Comparison of ENCODE assay signal across 30 mouse cellular contexts in genomic region chr10:118616031-118616615, GRCm38 (mm10).
DNase-seq lines count a peak whose midpoint lies in the region; ATAC-seq and TF ChIP-seq lines count a peak whose summit lies in the region.
"Had no signal": no experiment of that assay in that cellular context is flagged by ENCODE, and none has a peak within 500 bp of the region (broad histone marks: within the 10 kb centered on the region; RNA-seq: fewer than 3 reads in every experiment).

No protein-coding gene starts in this region.

- no peak for TF ChIP-seq CTCF in thymus, adult 2 months (IDR thresholded peaks at IDR 0.05; ENCODE audit: borderline replicate concordance, control insufficient read depth, extremely low read depth, insufficient read depth, low read length, poor library complexity)
- TF ChIP-seq CTCF in stomach, postnatal 0 days (IDR thresholded peaks at IDR 0.05; ENCODE audit: low read depth) = no peak

- no peak overlapping the region for H3K27ac ChIP-seq in kidney, embryonic 15.5 days
- no peak overlapping the region for H3K27ac ChIP-seq in thymus, adult 2 months (ENCODE audit: control insufficient read depth, insufficient read depth, low read length)
- H3K27ac ChIP-seq in stomach, postnatal 0 days (replicated peaks) = no peak overlapping the region
- H3K27ac ChIP-seq: embryonic facial prominence, embryonic 12.5 days; embryonic facial prominence, embryonic 15.5 days; gastrocnemius, adult 2 months; heart, adult 2 months; heart, embryonic 10.5 days; hindbrain, embryonic 10.5 days; hindbrain, embryonic 13.5 days had no signal

- no peak for TF ChIP-seq POLR2A in thymus, adult 2 months (IDR thresholded peaks at IDR 0.05; ENCODE audit: control insufficient read depth, extremely low read depth, insufficient read depth, low read length, poor library complexity)

- ATAC-seq in kidney, embryonic 15.5 days (replicated peaks; ENCODE audit: low FRiP score) = 0 out of 2 replicates have a peak, but pooled peaks have one; percentile 25
- ATAC-seq in stomach, postnatal 0 days (ENCODE audit: low FRiP score, low TSS enrichment) = no peak
- ATAC-seq: forebrain, embryonic 14.5 days; forebrain, postnatal 0 days; hindbrain, embryonic 16.5 days; Patski had no signal

- H3K4me2 ChIP-seq in kidney, embryonic 15.5 days = no peak overlapping the region
- H3K4me2 ChIP-seq in stomach, postnatal 0 days (replicated peaks; ENCODE audit: low read depth) = no peak overlapping the region
- H3K4me2 ChIP-seq: embryonic facial prominence, embryonic 12.5 days; embryonic facial prominence, embryonic 15.5 days; hindbrain, embryonic 13.5 days had no signal

- WGBS in kidney, embryonic 15.5 days = 81% methylated on average over 5 of the region's 5 CpGs
- 97% methylated on average over 5 of the region's 5 CpGs for WGBS in thymus, adult 2 months
- 74% methylated on average over 5 of the region's 5 CpGs for WGBS in stomach, postnatal 0 days

- no peak overlapping the region for H3K4me3 ChIP-seq in kidney, embryonic 15.5 days (replicated peaks)
- H3K4me3 ChIP-seq in thymus, adult 2 months (ENCODE audit: control insufficient read depth, insufficient read depth, low read length) = no peak overlapping the region
- H3K4me3 ChIP-seq in stomach, postnatal 0 days (ENCODE audit: low read depth, low read length) = no peak overlapping the region
- H3K4me3 ChIP-seq: embryonic facial prominence, embryonic 12.5 days; embryonic facial prominence, embryonic 15.5 days; gastrocnemius, adult 2 months; heart, adult 2 months; heart, embryonic 10.5 days; hindbrain, embryonic 10.5 days; hindbrain, embryonic 13.5 days had no signal

- H3K36me3 ChIP-seq in kidney, embryonic 15.5 days = no peaks in the 10 kb centered on the region
- no peaks in the 10 kb centered on the region for H3K36me3 ChIP-seq in thymus, adult 2 months (ENCODE audit: control insufficient read depth, insufficient read depth, low read length)
- H3K36me3 ChIP-seq in stomach, postnatal 0 days (ENCODE audit: control insufficient read depth, insufficient read depth, low read length) = no peaks in the 10 kb centered on the region
- H3K36me3 ChIP-seq: embryonic facial prominence, embryonic 12.5 days; embryonic facial prominence, embryonic 15.5 days; G1E; heart, embryonic 10.5 days; hindbrain, embryonic 10.5 days; hindbrain, embryonic 13.5 days had no signal

- no peaks in the 10 kb centered on the region for H3K27me3 ChIP-seq in kidney, embryonic 15.5 days
- H3K27me3 ChIP-seq in thymus, adult 2 months (ENCODE audit: control insufficient read depth, insufficient read depth, low read length) = no peaks in the 10 kb centered on the region
- H3K27me3 ChIP-seq in stomach, postnatal 0 days (ENCODE audit: control insufficient read depth, insufficient read depth, low read length) = no peaks in the 10 kb centered on the region
- H3K27me3 ChIP-seq: CH12.LX; embryonic facial prominence, embryonic 12.5 days; embryonic facial prominence, embryonic 15.5 days; hindbrain, embryonic 13.5 days; Patski had no signal

- no peaks in the 10 kb centered on the region for H3K4me1 ChIP-seq in kidney, embryonic 15.5 days
- no peaks in the 10 kb centered on the region for H3K4me1 ChIP-seq in thymus, adult 2 months (replicated peaks; ENCODE audit: control insufficient read depth, insufficient read depth, low read length)
- H3K4me1 ChIP-seq in stomach, postnatal 0 days (replicated peaks; ENCODE audit: control insufficient read depth, insufficient read depth) = no peaks in the 10 kb centered on the region
- H3K4me1 ChIP-seq: embryonic facial prominence, embryonic 12.5 days; embryonic facial prominence, embryonic 15.5 days; heart, embryonic 10.5 days; hindbrain, embryonic 10.5 days; hindbrain, embryonic 13.5 days had no signal

- no peak overlapping the region for H3K9ac ChIP-seq in kidney, embryonic 15.5 days
- no peak overlapping the region for H3K9ac ChIP-seq in stomach, postnatal 0 days (ENCODE audit: low read length)
- H3K9ac ChIP-seq: embryonic facial prominence, embryonic 12.5 days; embryonic facial prominence, embryonic 15.5 days; forebrain, postnatal 0 days; hindbrain, embryonic 13.5 days had no signal

- TF ChIP-seq EP300 in stomach, postnatal 0 days (optimal IDR thresholded peaks at IDR 0.05) = no peak

- intact Hi-C loops in heart, postnatal 25 days (cut with DNase I) = no loop called here

- DNase-seq in heart, adult 11 months = peak; percentile 39
- DNase-seq in heart, postnatal 25 days (ENCODE audit: low spot score) = no peak
- DNase-seq in kidney, adult 8-10 months = peak; percentile 25 to 31
- no peak for DNase-seq in kidney, postnatal 10 days
- DNase-seq in kidney, postnatal 25 days = peak; percentile 29 to 48
- DNase-seq in thymus, adult 2 months = no peak
- DNase-seq in stomach, postnatal 0 days (ENCODE audit: low spot score) = no peak
- DNase-seq: adrenal gland, adult 2 months; adrenal gland, postnatal 14 days; B cell, adult 2 months; cerebellum, adult 11 months; cerebellum, adult 2 months; cerebellum, adult 9-11 months; cerebellum, postnatal 25 days; forebrain, postnatal 0 days; gastrocnemius, adult 2 months; gastrocnemius, postnatal 14 days; heart, adult 2 months; heart, postnatal 36 days had no signal

- H3K9me3 ChIP-seq in kidney, embryonic 15.5 days (replicated peaks) = no peaks in the 10 kb centered on the region
- no peaks in the 10 kb centered on the region for H3K9me3 ChIP-seq in stomach, postnatal 0 days (ENCODE audit: control insufficient read depth, low read length)
- H3K9me3 ChIP-seq: embryonic facial prominence, embryonic 12.5 days; embryonic facial prominence, embryonic 15.5 days; heart, embryonic 10.5 days; hindbrain, embryonic 10.5 days; hindbrain, embryonic 13.5 days had no signal

Comparison
In these comparisons a context has a peak if more than half of its experiments do, and no peak if none do; other contexts are left out.
1. DNase-seq: peak in heart, adult 11 months (single experiment), kidney, adult 8-10 months (2 of 2) and kidney, postnatal 25 days (2 of 2); none in heart, postnatal 25 days (single experiment), kidney, postnatal 10 days (single experiment), thymus, adult 2 months (single experiment) and stomach, postnatal 0 days (single experiment).